Mouse (Mus musculus): ENCODE data around the gene Irgm2. TPM values are rescaled to one million over a fixed set of nuclear protein-coding genes. Genes with fewer than 3 reads are reported as not detected.
A peak's percentile ranks its signal among the peaks of the same experiment; 100 is the strongest.
"Not testable (repeated sequence)": the region's sequence is repeated elsewhere in the genome, so short reads cannot be mapped to it uniquely, and the experiment has no call there.

The Irgm2 gene
- polyA plus RNA-seq, 1 experiment from 2014 or later = 1.8 TPM

GRCm38 (mm10) chr11:58171459-58172091 is 27.8 kb upstream of the Irgm2 start, which contains the start of gene Mrpl22:
Gene Mrpl22, plus strand, starts transcription at chr11:58171661.
- no peak for TF ChIP-seq CTCF (IDR thresholded peaks at IDR 0.05; ENCODE audit: low read depth)
- H3K27ac ChIP-seq (ENCODE audit: low read depth) = peak within 1 kb of the TSS; percentile 67
- peak; percentile 71 for ATAC-seq (ENCODE audit: insufficient read depth)
- WGBS = under 1% methylated on average over 34 of the region's 34 CpGs
- peaks cover 35% of the 10 kb centered on the region for H3K36me3 ChIP-seq (ENCODE audit: insufficient read depth)
- H3K4me2 ChIP-seq = peak within 1 kb of the TSS; percentile 73
- H3K9me3 ChIP-seq (ENCODE audit: low read depth, low read length) = no peaks in the 10 kb centered on the region
- H3K9ac ChIP-seq = peak within 1 kb of the TSS; percentile 74
- peaks cover 4% of the 10 kb centered on the region for H3K4me1 ChIP-seq (ENCODE audit: insufficient read depth)
- peak; percentile 100 for DNase-seq
- H3K27me3 ChIP-seq (ENCODE audit: insufficient read depth, low read length) = no peaks in the 10 kb centered on the region
- H3K4me3 ChIP-seq (ENCODE audit: low read depth, low read length) = peak within 1 kb of the TSS; percentile 78

GRCm38 (mm10) chr11:58179563-58179962 is 19.9 kb upstream of the Irgm2 start:
- H3K9ac ChIP-seq = no peak overlapping the region
- H3K27ac ChIP-seq (ENCODE audit: low read depth) = no peak overlapping the region
- H3K4me3 ChIP-seq (ENCODE audit: low read depth, low read length) = no peak overlapping the region
- peaks cover 41% of the 10 kb centered on the region for H3K36me3 ChIP-seq (ENCODE audit: insufficient read depth)
- H3K4me1 ChIP-seq (ENCODE audit: insufficient read depth) = no peaks in the 10 kb centered on the region
- WGBS = 24% methylated on average over 3 of the region's 3 CpGs
- DNase-seq = peak; percentile 94
- H3K27me3 ChIP-seq (ENCODE audit: insufficient read depth, low read length) = no peaks in the 10 kb centered on the region
- TF ChIP-seq CTCF (IDR thresholded peaks at IDR 0.05; ENCODE audit: low read depth) = peak; percentile 84
- no peaks in the 10 kb centered on the region for H3K9me3 ChIP-seq (ENCODE audit: low read depth, low read length)
- ATAC-seq (ENCODE audit: insufficient read depth) = no peak
- no peak overlapping the region for H3K4me2 ChIP-seq

GRCm38 (mm10) chr11:58179986-58180385 is 19.4 kb upstream of the Irgm2 start:
- 88% methylated on average over 6 of the region's 6 CpGs for WGBS
- H3K4me3 ChIP-seq (ENCODE audit: low read depth, low read length); H3K27me3 ChIP-seq (ENCODE audit: insufficient read depth, low read length); H3K9me3 ChIP-seq (ENCODE audit: low read depth, low read length); ATAC-seq (ENCODE audit: insufficient read depth); DNase-seq; H3K9ac ChIP-seq; H3K4me1 ChIP-seq (ENCODE audit: insufficient read depth); H3K4me2 ChIP-seq; H3K27ac ChIP-seq (ENCODE audit: low read depth): not testable (repeated sequence)
- peaks cover 38% of the 10 kb centered on the region for H3K36me3 ChIP-seq (ENCODE audit: insufficient read depth)

DNA sequence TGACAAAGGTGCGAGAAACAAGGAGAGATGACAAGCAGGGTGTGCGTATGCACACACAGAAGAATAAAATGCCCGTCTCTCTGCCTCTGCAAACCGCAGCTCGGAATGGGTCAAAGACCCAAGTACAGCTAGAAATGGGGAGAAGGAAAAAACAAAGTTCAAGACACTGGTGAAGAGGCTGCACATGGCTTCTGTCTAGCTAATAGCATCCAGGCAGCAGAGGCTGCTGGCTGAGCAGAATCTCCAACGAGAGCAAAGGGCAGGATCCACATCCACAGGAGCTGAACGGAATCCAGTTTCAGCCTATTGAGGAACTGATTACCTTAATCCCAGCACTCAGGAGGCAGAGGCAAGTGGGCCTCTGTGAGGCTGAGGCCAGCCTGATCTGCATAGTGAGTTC is 18.7 kb upstream of the Irgm2 start:
- no peaks in the 10 kb centered on the region for H3K9me3 ChIP-seq (ENCODE audit: low read depth, low read length)
- no peak for TF ChIP-seq CTCF (IDR thresholded peaks at IDR 0.05; ENCODE audit: low read depth)
- H3K27me3 ChIP-seq (ENCODE audit: insufficient read depth, low read length) = no peaks in the 10 kb centered on the region
- H3K4me2 ChIP-seq = no peak overlapping the region
- DNase-seq = no peak
- H3K9ac ChIP-seq = no peak overlapping the region
- H3K4me1 ChIP-seq (ENCODE audit: insufficient read depth) = no peaks in the 10 kb centered on the region
- H3K36me3 ChIP-seq (ENCODE audit: insufficient read depth) = peaks cover 30% of the 10 kb centered on the region
- no peak overlapping the region for H3K27ac ChIP-seq (ENCODE audit: low read depth)
- H3K4me3 ChIP-seq (ENCODE audit: low read depth, low read length) = no peak overlapping the region
- no peak for ATAC-seq (ENCODE audit: insufficient read depth)
- 82% methylated on average over 7 of the region's 7 CpGs for WGBS

DNA sequence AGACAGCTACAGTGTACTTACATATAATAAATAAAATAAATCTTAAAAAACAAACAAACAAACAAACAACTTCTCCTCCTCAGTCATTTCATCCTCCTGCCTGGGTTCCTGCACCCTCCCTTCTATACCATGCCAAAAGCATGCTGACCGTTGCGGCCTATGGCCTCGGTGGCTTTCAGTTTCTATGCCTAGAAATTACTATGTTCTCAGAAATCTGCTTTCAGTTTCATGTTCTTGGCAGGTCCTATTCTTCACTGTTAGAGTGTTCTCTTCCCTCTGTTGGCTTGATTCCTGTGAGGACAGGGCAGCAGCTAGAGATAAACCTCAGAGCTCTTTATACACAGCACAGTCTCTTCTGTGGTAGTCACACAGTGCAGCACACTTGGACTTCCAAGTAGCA is 15.8 kb upstream of the Irgm2 start:
- H3K9ac ChIP-seq = no peak overlapping the region
- ATAC-seq (ENCODE audit: insufficient read depth) = no peak
- no peaks in the 10 kb centered on the region for H3K9me3 ChIP-seq (ENCODE audit: low read depth, low read length)
- no peak for TF ChIP-seq CTCF (IDR thresholded peaks at IDR 0.05; ENCODE audit: low read depth)
- H3K4me1 ChIP-seq (ENCODE audit: insufficient read depth) = no peaks in the 10 kb centered on the region
- H3K36me3 ChIP-seq (ENCODE audit: insufficient read depth) = peaks cover 3% of the 10 kb centered on the region
- no peak overlapping the region for H3K4me3 ChIP-seq (ENCODE audit: low read depth, low read length)
- H3K27me3 ChIP-seq (ENCODE audit: insufficient read depth, low read length) = no peaks in the 10 kb centered on the region
- H3K27ac ChIP-seq (ENCODE audit: low read depth) = no peak overlapping the region
- DNase-seq = no peak
- H3K4me2 ChIP-seq = no peak overlapping the region
- 91% methylated on average over 3 of the region's 3 CpGs for WGBS

- no peaks in the 10 kb centered on the region for H3K27me3 ChIP-seq (ENCODE audit: insufficient read depth, low read length)
- H3K4me2 ChIP-seq = no peak overlapping the region
- no peak overlapping the region for H3K4me3 ChIP-seq (ENCODE audit: low read depth, low read length)
- 86% methylated on average over 6 of the region's 6 CpGs for WGBS
- no peaks in the 10 kb centered on the region for H3K4me1 ChIP-seq (ENCODE audit: insufficient read depth)
- no peak for DNase-seq
- no peaks in the 10 kb centered on the region for H3K9me3 ChIP-seq (ENCODE audit: low read depth, low read length)
- no peaks in the 10 kb centered on the region for H3K36me3 ChIP-seq (ENCODE audit: insufficient read depth)
- TF ChIP-seq CTCF (IDR thresholded peaks at IDR 0.05; ENCODE audit: low read depth) = no peak
- H3K9ac ChIP-seq = no peak overlapping the region
- no peak overlapping the region for H3K27ac ChIP-seq (ENCODE audit: low read depth)
- no peak for ATAC-seq (ENCODE audit: insufficient read depth)
These were observed 9.7 kb upstream of the Irgm2 start for GRCm38 (mm10) chr11:58189675-58190074.

- H3K36me3 ChIP-seq (ENCODE audit: insufficient read depth) = no peaks in the 10 kb centered on the region
- no peaks in the 10 kb centered on the region for H3K4me1 ChIP-seq (ENCODE audit: insufficient read depth)
- no peaks in the 10 kb centered on the region for H3K27me3 ChIP-seq (ENCODE audit: insufficient read depth, low read length)
- no peak for ATAC-seq (ENCODE audit: insufficient read depth)
- TF ChIP-seq CTCF (IDR thresholded peaks at IDR 0.05; ENCODE audit: low read depth) = no peak
- peak overlapping the region; percentile 61; the same call in 1 of the 2 replicates for H3K27ac ChIP-seq (ENCODE audit: low read depth)
- no peaks in the 10 kb centered on the region for H3K9me3 ChIP-seq (ENCODE audit: low read depth, low read length)
- DNase-seq = no peak
- 39% methylated on average over 3 of the region's 3 CpGs for WGBS
- H3K9ac ChIP-seq = no peak overlapping the region
- no peak overlapping the region for H3K4me3 ChIP-seq (ENCODE audit: low read depth, low read length)
- H3K4me2 ChIP-seq = no peak overlapping the region
These were observed 6.1 kb upstream of the Irgm2 start for GRCm38 (mm10) chr11:58193326-58193725.
